Mouse (Mus musculus) lung, embryonic 14.5 days (tissue): Measurements from ENCODE around the gene Gsto1. TPM values are rescaled to one million over a fixed set of nuclear protein-coding genes. Genes with fewer than 3 reads are reported as not detected.

Experiments used
- ATAC-seq: fragments of 200-750 bp; cut with Nextera tagmentation; 2 replicates; pipeline ENCODE4 v1.8.0; 2017; ENCODE audit warnings: mild to moderate bottlenecking, moderate TSS enrichment, moderate library complexity; ENCODE audit not compliant: insufficient read depth
- DNase-seq: peaks from one replicate; pipeline ENCODE4 v3.0.0-alpha.2; 2015
- H3K27ac ChIP-seq: fragments of 300-500 bp; sonication (generic); 2 replicates; pipeline ENCODE4 v1.5.1; 2014; ENCODE audit warnings: low read depth, mild to moderate bottlenecking, moderate library complexity
- H3K27me3 ChIP-seq: fragments of 300-500 bp; sonication (generic); 2 replicates; pipeline ENCODE4 v1.6.1; 2014; ENCODE audit warnings: low read length, control low read depth; ENCODE audit not compliant: insufficient read depth
- H3K36me3 ChIP-seq: fragments of 300-500 bp; sonication (generic); 2 replicates; pipeline ENCODE4 v1.6.1; 2014; ENCODE audit warnings: control low read depth; ENCODE audit not compliant: insufficient read depth
- H3K4me1 ChIP-seq: fragments of 300-500 bp; sonication (generic); 2 replicates; pipeline ENCODE4 v1.6.1; 2014; ENCODE audit warnings: antibody characterized with exemption, control low read depth; ENCODE audit not compliant: insufficient read depth
- H3K4me2 ChIP-seq: fragments of 300-500 bp; sonication (generic); 2 replicates; pipeline ENCODE4 v1.6.1; 2014; ENCODE audit warnings: mild to moderate bottlenecking
- H3K4me3 ChIP-seq: fragments of 300-500 bp; sonication (generic); 2 replicates; pipeline ENCODE4 v1.5.1; 2014; ENCODE audit warnings: low read depth, low read length
- H3K9ac ChIP-seq: fragments of 300-500 bp; sonication (generic); 2 replicates; pipeline ENCODE4 v1.6.1; 2014
- H3K9me3 ChIP-seq: fragments of 300-500 bp; sonication (generic); 2 replicates; pipeline ENCODE4 v1.6.1; 2016; ENCODE audit warnings: low read depth, low read length, control low read depth
- CTCF ChIP-seq: IDR thresholded peaks from 2 replicates; pipeline ENCODE4 v1.5.1; 2016; ENCODE audit warnings: antibody characterized with exemption, low read depth
- WGBS: fragments of 180-500 bp; shearing (Covaris S2); extraction: QIAGEN DNeasy Blood & Tissue Kit; methylation state at CpG from one replicate; pipeline ENCODE4 v1.1.7; 2014; 5-methylcytosine and 5-hydroxymethylcytosine counted together
- polyA plus RNA-seq: library from polyadenylated mRNA; unstranded; fragments of >200 nt; fragmentation: Nextera tagmentation; extraction: Ambion mirVana; gene quantifications from 2 replicates; pipeline ENCODE4 v1.2.1, GENCODE M21; 2014

The Gsto1 gene
- polyA plus RNA-seq, 1 experiment from 2014 or later: 80.5 TPM

- Histone ChIP-seq H3K9ac (no peak overlapping the region), H3K4me1 (peaks cover 13% of the 10 kb centered on the region), H3K27me3 (no peaks in the 10 kb centered on the region), H3K4me3 (no peak overlapping the region), H3K36me3 (no peaks in the 10 kb centered on the region), H3K27ac (no peak overlapping the region), H3K9me3 (no peaks in the 10 kb centered on the region), H3K4me2 (no peak overlapping the region)
- TF ChIP-seq CTCF: peak; percentile 100
- 21% methylated on average over 11 of the region's 11 CpGs for WGBS
- ATAC-seq (peak; percentile 63), DNase-seq (peak; percentile 94)
Observed at GRCm38 (mm10) chr19:47882151-47882881, 27.5 kb downstream of the Gsto1 start.

- no peak overlapping the region for H3K4me2 ChIP-seq
- H3K36me3 ChIP-seq: no peaks in the 10 kb centered on the region
- H3K27me3 ChIP-seq: no peaks in the 10 kb centered on the region
- H3K4me1 ChIP-seq: peaks cover 13% of the 10 kb centered on the region
- no peak overlapping the region for H3K9ac ChIP-seq
- no peak for TF ChIP-seq CTCF
- no peaks in the 10 kb centered on the region for H3K9me3 ChIP-seq
- DNase-seq (no peak), ATAC-seq (peak; percentile 48)
- H3K4me3 ChIP-seq: no peak overlapping the region
- H3K27ac ChIP-seq: no peak overlapping the region
- 44% methylated on average over 9 of the region's 9 CpGs for WGBS
Observed at GRCm38 (mm10) chr19:47882882-47883254, 28.1 kb downstream of the Gsto1 start.

- no peak for TF ChIP-seq CTCF
- H3K4me3 ChIP-seq: no peak overlapping the region
- H3K9me3 ChIP-seq: no peaks in the 10 kb centered on the region
- no peaks in the 10 kb centered on the region for H3K36me3 ChIP-seq
- no peak for ATAC-seq
- H3K27ac ChIP-seq: no peak overlapping the region
- no peak overlapping the region for H3K9ac ChIP-seq
- no peak overlapping the region for H3K4me2 ChIP-seq
- no peak for DNase-seq
- no peaks in the 10 kb centered on the region for H3K27me3 ChIP-seq
- H3K4me1 ChIP-seq: peaks cover 13% of the 10 kb centered on the region
- 65% methylated on average over 13 of the region's 13 CpGs for WGBS
Observed at GRCm38 (mm10) chr19:47884296-47885085, 29.7 kb downstream of the Gsto1 start.

- 47% methylated on average over 7 of the region's 7 CpGs for WGBS
- Histone ChIP-seq H3K9me3 (no peaks in the 10 kb centered on the region), H3K27me3 (no peaks in the 10 kb centered on the region), H3K4me2 (no peak overlapping the region), H3K36me3 (no peaks in the 10 kb centered on the region), H3K4me3 (no peak overlapping the region), H3K4me1 (peaks cover 19% of the 10 kb centered on the region), H3K9ac (no peak overlapping the region), H3K27ac (no peak overlapping the region)
- no peak for TF ChIP-seq CTCF
- ATAC-seq (no peak), DNase-seq (no peak)
Observed at GRCm38 (mm10) chr19:47885191-47885743, 30.5 kb downstream of the Gsto1 start.

- H3K9me3 ChIP-seq: no peaks in the 10 kb centered on the region
- H3K27ac ChIP-seq: no peak overlapping the region
- WGBS: 51% methylated on average over 11 of the region's 11 CpGs
- H3K4me1 ChIP-seq: peaks cover 24% of the 10 kb centered on the region
- DNase-seq (no peak), ATAC-seq (no peak)
- H3K4me3 ChIP-seq: no peak overlapping the region
- no peak overlapping the region; the same call in 1 of the 2 replicates for H3K9ac ChIP-seq
- H3K27me3 ChIP-seq: no peaks in the 10 kb centered on the region
- no peak overlapping the region for H3K4me2 ChIP-seq
- TF ChIP-seq CTCF: no peak
- no peaks in the 10 kb centered on the region for H3K36me3 ChIP-seq
Observed at GRCm38 (mm10) chr19:47885886-47886285, 31.1 kb downstream of the Gsto1 start.

GRCm38 (mm10) chr19:47886617-47887016, 31.8 kb downstream of the Gsto1 start:
- no peak overlapping the region for H3K27ac ChIP-seq
- ATAC-seq (peak; percentile 49), DNase-seq (peak; percentile 93)
- no peak overlapping the region for H3K9ac ChIP-seq
- no peak overlapping the region for H3K4me3 ChIP-seq
- no peaks in the 10 kb centered on the region for H3K36me3 ChIP-seq
- no peaks in the 10 kb centered on the region for H3K27me3 ChIP-seq
- peaks cover 31% of the 10 kb centered on the region for H3K4me1 ChIP-seq
- no peaks in the 10 kb centered on the region for H3K9me3 ChIP-seq
- 25% methylated on average over 7 of the region's 7 CpGs for WGBS
- TF ChIP-seq CTCF: no peak
- no peak overlapping the region for H3K4me2 ChIP-seq

- Histone ChIP-seq H3K4me1 (peaks cover 38% of the 10 kb centered on the region), H3K27me3 (no peaks in the 10 kb centered on the region), H3K4me2 (no peak overlapping the region), H3K9ac (no peak overlapping the region), H3K9me3 (no peaks in the 10 kb centered on the region), H3K4me3 (no peak overlapping the region), H3K36me3 (no peaks in the 10 kb centered on the region), H3K27ac (no peak overlapping the region)
- 82% methylated on average over 10 of the region's 10 CpGs for WGBS
- ATAC-seq (no peak), DNase-seq (no peak)
- no peak for TF ChIP-seq CTCF
Observed at GRCm38 (mm10) chr19:47887417-47887816, 32.6 kb downstream of the Gsto1 start.
